Mouse (Mus musculus) natural killer cell, adult 2 months (primary cell): ENCODE data around the gene Man2a2.
"Not testable (repeated sequence)": the region's sequence is repeated elsewhere in the genome, so short reads cannot be mapped to it uniquely, and the experiment has no call there.

Experiments used
- DNase-seq, 2 experiments: peaks; one replicate each; pipeline ENCODE4 v3.0.0; 2022; ENCODE audit warnings: low spot score in 2 of 2

Gene Man2a2

GRCm38 (mm10) chr7:80339371-80339770 lies 31.8 kb downstream of the Man2a2 start:
- peak; percentile 13 to 33 for DNase-seq

- DNase-seq: no peak
These were observed 34.2 kb downstream of the Man2a2 start for GRCm38 (mm10) chr7:80336932-80337331.

GRCm38 (mm10) chr7:80334848-80335247 lies 36.3 kb downstream of the Man2a2 start:
- no peak for DNase-seq

GRCm38 (mm10) chr7:80331433-80331832 lies 39.7 kb downstream of the Man2a2 start:
- DNase-seq: no peak

GRCm38 (mm10) chr7:80330278-80330677 lies 40.9 kb downstream of the Man2a2 start:
- no peak for DNase-seq

- DNase-seq: no peak
These were observed 45.1 kb downstream of the Man2a2 start for GRCm38 (mm10) chr7:80326076-80326475.

- DNase-seq: no peak
These were observed 45.8 kb downstream of the Man2a2 start for GRCm38 (mm10) chr7:80325292-80325868.

GRCm38 (mm10) chr7:80324816-80325119 lies 46.4 kb downstream of the Man2a2 start:
- not testable (repeated sequence) for DNase-seq

- DNase-seq: peak; percentile 88 to 91
These were observed 46.9 kb downstream of the Man2a2 start, which contains the start of gene Rccd1 for GRCm38 (mm10) chr7:80324043-80324815. TSS of gene Rccd1 (minus strand) at chr7:80324454.

- no peak for DNase-seq
These were observed 47.8 kb downstream of the Man2a2 start for GRCm38 (mm10) chr7:80323336-80323735.

- DNase-seq: no peak
These were observed 51.2 kb downstream of the Man2a2 start for GRCm38 (mm10) chr7:80319846-80320496.

- no peak for DNase-seq
These were observed 52.5 kb downstream of the Man2a2 start for GRCm38 (mm10) chr7:80318670-80319069.

GRCm38 (mm10) chr7:80317439-80318115 lies 53.6 kb downstream of the Man2a2 start:
- no peak for DNase-seq

- DNase-seq: no peak
These were observed 55.4 kb downstream of the Man2a2 start for GRCm38 (mm10) chr7:80315733-80316132.

- DNase-seq: no peak
These were observed 60.4 kb downstream of the Man2a2 start for GRCm38 (mm10) chr7:80310771-80311170.

GRCm38 (mm10) chr7:80307766-80308165 lies 63.4 kb downstream of the Man2a2 start:
- DNase-seq: no peak

GRCm38 (mm10) chr7:80301522-80301921 lies 69.7 kb downstream of the Man2a2 start:
- DNase-seq: no peak

GRCm38 (mm10) chr7:80299568-80299967 lies 71.6 kb downstream of the Man2a2 start:
- DNase-seq: peak; percentile 12 to 35
